Mouse (Mus musculus): Measurements from ENCODE around the gene Apol9a. TPM values are rescaled to one million over a fixed set of nuclear protein-coding genes. Genes with fewer than 3 reads are reported as not detected.
"Not testable (repeated sequence)": the region's sequence is repeated elsewhere in the genome, so short reads cannot be mapped to it uniquely, and the experiment has no call there.

The Apol9a gene
- polyA plus RNA-seq, 1 experiment from 2014 or later = not detected

DNA sequence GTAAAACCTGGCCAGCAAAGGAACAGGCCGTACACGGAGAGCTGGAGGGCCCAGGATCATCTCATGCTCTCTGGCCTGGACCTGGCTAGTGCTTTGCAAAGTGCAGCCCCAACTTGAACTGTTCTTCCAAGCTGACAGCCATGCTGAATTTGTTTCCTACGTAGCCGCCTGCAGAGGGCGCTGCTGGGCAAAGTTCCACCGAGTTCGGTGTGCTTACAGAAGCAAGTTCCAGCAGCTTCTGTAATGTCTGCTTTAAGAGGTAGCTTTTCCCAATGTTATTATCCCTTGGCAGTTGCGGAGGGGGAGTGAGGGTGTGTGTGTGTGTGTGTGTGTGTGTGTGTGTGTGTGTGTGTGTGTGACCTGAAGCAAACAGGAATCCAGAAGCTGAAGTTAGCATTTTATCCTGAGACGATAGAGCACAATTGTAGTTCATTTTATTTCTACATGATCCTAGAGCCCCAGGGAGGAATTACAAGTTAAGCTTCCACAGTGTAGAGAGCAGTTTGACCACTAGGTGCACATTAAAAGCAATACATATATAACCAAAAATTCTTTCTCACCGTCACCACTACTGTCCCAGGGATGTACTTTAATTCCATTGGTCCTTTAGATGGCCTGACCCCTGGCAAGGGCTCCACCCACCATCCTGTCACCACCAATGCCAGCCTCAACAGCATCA, 5.9 kb upstream of the Apol9a start:
- ATAC-seq (ENCODE audit: insufficient number of reproducible peaks, insufficient read depth, low FRiP score, low read depth); H3K27me3 ChIP-seq (ENCODE audit: control insufficient read depth, insufficient read depth, low read length); H3K4me3 ChIP-seq (ENCODE audit: low read depth, low read length); H3K9ac ChIP-seq (replicated peaks; ENCODE audit: low read depth, low read length); H3K4me2 ChIP-seq (replicated peaks; ENCODE audit: low read depth, low read length); H3K36me3 ChIP-seq (ENCODE audit: control insufficient read depth, insufficient read depth, low read length); H3K27ac ChIP-seq (ENCODE audit: low read length); H3K9me3 ChIP-seq (ENCODE audit: control insufficient read depth, low read depth, low read length); H3K4me1 ChIP-seq (ENCODE audit: control insufficient read depth, insufficient read depth, low read length): not testable (repeated sequence)
- WGBS = 30% methylated on average over 2 of the region's 10 CpGs

DNA sequence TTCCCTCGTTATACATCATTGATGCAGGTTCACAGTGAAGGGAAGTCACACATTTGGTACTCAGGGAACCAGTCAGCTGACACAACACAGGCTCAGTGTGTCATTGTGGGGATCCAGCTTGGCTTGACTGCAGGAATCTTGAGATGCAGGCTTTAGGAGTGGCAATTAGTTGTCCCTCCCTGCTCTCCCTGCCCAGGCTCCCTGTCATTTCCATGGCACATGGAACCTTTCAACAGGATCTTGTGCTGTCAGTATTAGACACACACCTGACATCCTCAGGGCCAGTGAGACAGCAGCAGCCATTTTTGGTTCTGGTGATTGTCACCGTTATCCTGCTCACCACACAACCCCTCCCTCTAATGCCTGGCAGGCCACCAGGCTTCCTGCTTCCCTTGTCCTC, 4.7 kb upstream of the Apol9a start:
- 68% methylated on average over 2 of the region's 2 CpGs for WGBS
- H3K4me3 ChIP-seq (ENCODE audit: low read depth, low read length); H3K9ac ChIP-seq (replicated peaks; ENCODE audit: low read depth, low read length); H3K9me3 ChIP-seq (ENCODE audit: control insufficient read depth, low read depth, low read length); H3K27ac ChIP-seq (ENCODE audit: low read length); H3K4me1 ChIP-seq (ENCODE audit: control insufficient read depth, insufficient read depth, low read length); H3K36me3 ChIP-seq (ENCODE audit: control insufficient read depth, insufficient read depth, low read length); H3K27me3 ChIP-seq (ENCODE audit: control insufficient read depth, insufficient read depth, low read length); ATAC-seq (ENCODE audit: insufficient number of reproducible peaks, insufficient read depth, low FRiP score, low read depth); H3K4me2 ChIP-seq (replicated peaks; ENCODE audit: low read depth, low read length): not testable (repeated sequence)

DNA sequence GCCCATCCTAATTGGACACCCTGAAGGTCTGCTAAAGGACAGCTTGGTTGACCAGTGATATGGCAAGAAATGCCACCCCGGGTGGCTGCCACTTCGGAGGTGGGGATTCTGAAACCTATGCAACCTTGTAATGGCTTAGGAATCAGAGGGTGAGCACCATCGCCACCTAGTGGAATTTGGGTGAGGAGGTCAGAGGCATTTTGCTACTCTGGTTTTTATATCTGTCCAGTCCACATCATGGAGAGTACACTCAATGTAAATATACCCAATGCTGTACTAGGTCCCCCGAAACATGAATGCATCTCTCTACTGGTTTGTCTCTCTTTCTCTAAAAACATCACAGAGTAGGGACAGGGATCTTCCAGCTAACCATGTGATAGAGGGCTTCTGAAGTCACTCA, 1.8 kb upstream of the Apol9a start:
- 28% methylated on average over 4 of the region's 4 CpGs for WGBS
- not testable (repeated sequence) for ATAC-seq (ENCODE audit: insufficient number of reproducible peaks, insufficient read depth, low FRiP score, low read depth)

DNA sequence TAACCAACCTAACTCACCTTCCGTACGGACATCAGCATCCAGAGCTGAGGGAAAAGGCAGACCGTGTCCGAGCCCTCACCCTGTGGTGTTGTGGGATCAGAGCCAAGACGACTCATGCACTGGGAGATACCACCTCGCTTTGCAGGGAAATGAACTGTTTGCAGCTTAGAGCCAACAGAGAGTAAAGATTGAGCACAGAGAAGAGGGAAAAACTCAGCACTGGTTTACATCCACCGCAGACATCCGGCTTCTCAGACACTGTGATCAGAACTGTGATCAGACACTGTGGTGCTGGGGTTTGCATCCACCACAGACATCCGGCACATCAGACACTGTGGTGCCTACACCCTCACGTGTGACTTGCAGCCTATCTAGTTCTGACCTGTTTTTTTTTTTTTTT, 4.6 kb downstream of the Apol9a start:
- H3K27me3 ChIP-seq (ENCODE audit: control insufficient read depth, insufficient read depth, low read length); H3K9ac ChIP-seq (replicated peaks; ENCODE audit: low read depth, low read length); H3K4me3 ChIP-seq (ENCODE audit: low read depth, low read length); H3K4me1 ChIP-seq (ENCODE audit: control insufficient read depth, insufficient read depth, low read length); ATAC-seq (ENCODE audit: insufficient number of reproducible peaks, insufficient read depth, low FRiP score, low read depth); H3K9me3 ChIP-seq (ENCODE audit: control insufficient read depth, low read depth, low read length); H3K4me2 ChIP-seq (replicated peaks; ENCODE audit: low read depth, low read length); H3K27ac ChIP-seq (ENCODE audit: low read length); H3K36me3 ChIP-seq (ENCODE audit: control insufficient read depth, insufficient read depth, low read length): not testable (repeated sequence)
- 65% methylated on average over 10 of the region's 10 CpGs for WGBS

More for the DNA sequence above, 1.8 kb upstream of the Apol9a start:
- not testable (repeated sequence) for H3K4me3 ChIP-seq (ENCODE audit: low read depth, low read length); H3K4me1 ChIP-seq (ENCODE audit: control insufficient read depth, insufficient read depth, low read length); H3K27me3 ChIP-seq (ENCODE audit: control insufficient read depth, insufficient read depth, low read length); H3K36me3 ChIP-seq (ENCODE audit: control insufficient read depth, insufficient read depth, low read length); H3K9me3 ChIP-seq (ENCODE audit: control insufficient read depth, low read depth, low read length); H3K4me2 ChIP-seq (replicated peaks; ENCODE audit: low read depth, low read length); H3K9ac ChIP-seq (replicated peaks; ENCODE audit: low read depth, low read length); H3K27ac ChIP-seq (ENCODE audit: low read length)

DNA sequence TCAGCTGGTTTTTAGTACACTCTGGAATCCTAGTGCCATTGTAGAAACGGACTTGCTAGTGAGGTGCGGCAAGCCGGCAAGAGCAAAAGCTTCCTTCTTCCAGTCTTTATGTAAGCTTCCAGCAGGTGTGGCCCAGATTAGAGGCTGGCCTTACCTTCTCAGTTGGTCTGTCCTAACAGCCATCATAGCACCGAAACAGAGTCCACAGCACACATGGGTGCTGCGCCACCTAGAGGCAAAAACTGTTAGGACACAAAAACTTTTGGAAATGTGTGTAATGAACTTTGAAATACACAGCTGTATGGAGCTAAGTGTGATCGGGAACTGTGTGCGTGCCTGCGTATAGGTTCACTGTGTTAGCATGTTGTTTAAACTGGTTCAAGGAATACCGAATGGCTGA, 11.9 kb downstream of the Apol9a start, which contains the start of gene Apol7a:
Apol7a (minus strand) TSS at position 84 of the 400 bp plus-strand sequence.
- not testable (repeated sequence) for H3K36me3 ChIP-seq (ENCODE audit: control insufficient read depth, insufficient read depth, low read length); H3K4me3 ChIP-seq (ENCODE audit: low read depth, low read length); H3K27me3 ChIP-seq (ENCODE audit: control insufficient read depth, insufficient read depth, low read length); H3K9ac ChIP-seq (replicated peaks; ENCODE audit: low read depth, low read length); H3K9me3 ChIP-seq (ENCODE audit: control insufficient read depth, low read depth, low read length); H3K4me2 ChIP-seq (replicated peaks; ENCODE audit: low read depth, low read length); H3K4me1 ChIP-seq (ENCODE audit: control insufficient read depth, insufficient read depth, low read length); ATAC-seq (ENCODE audit: insufficient number of reproducible peaks, insufficient read depth, low FRiP score, low read depth)
- peak within 1 kb of the TSS; percentile 30; the same call in 1 of the 2 replicates for H3K27ac ChIP-seq (ENCODE audit: low read length)
- 53% methylated on average over 9 of the region's 9 CpGs for WGBS

DNA sequence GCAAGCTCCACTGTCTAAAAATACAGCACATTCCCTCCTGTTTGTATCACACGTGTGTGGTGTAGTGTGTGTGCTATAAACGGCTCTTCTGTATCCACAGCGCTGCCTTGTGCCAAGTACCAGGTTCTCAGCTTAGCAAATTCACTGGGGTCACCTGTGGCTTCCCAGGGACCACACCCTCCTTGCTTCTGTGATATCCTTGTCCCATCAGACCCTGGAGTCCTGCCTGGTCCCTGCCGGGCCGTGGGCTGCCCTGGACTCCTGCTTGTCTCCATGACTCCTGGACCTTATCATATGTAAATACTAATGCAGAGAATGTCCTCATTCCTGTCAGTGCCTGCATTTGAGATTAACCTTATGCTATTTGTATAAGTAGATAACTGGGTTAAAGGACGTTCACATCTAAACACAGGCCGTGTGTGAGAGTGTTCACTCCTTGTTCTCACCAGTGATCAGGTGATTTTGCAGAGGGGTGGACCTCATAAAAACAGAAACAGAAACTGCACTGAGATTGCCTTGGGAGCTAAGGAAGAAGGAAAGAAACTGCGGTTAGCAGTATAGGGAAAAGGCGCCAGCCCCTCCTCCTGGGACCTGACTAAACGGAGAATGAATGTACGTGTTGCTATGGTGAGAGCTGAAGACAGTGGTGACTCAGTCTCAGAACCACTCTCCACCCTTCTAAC, 13.3 kb downstream of the Apol9a start:
- H3K4me3 ChIP-seq (ENCODE audit: low read depth, low read length); H3K27me3 ChIP-seq (ENCODE audit: control insufficient read depth, insufficient read depth, low read length); H3K4me2 ChIP-seq (replicated peaks; ENCODE audit: low read depth, low read length); H3K27ac ChIP-seq (ENCODE audit: low read length); H3K36me3 ChIP-seq (ENCODE audit: control insufficient read depth, insufficient read depth, low read length); H3K9ac ChIP-seq (replicated peaks; ENCODE audit: low read depth, low read length); H3K4me1 ChIP-seq (ENCODE audit: control insufficient read depth, insufficient read depth, low read length); H3K9me3 ChIP-seq (ENCODE audit: control insufficient read depth, low read depth, low read length): not testable (repeated sequence)
- peak; percentile 83 for ATAC-seq (ENCODE audit: insufficient number of reproducible peaks, insufficient read depth, low FRiP score, low read depth)
- 37% methylated on average over 11 of the region's 11 CpGs for WGBS

DNA sequence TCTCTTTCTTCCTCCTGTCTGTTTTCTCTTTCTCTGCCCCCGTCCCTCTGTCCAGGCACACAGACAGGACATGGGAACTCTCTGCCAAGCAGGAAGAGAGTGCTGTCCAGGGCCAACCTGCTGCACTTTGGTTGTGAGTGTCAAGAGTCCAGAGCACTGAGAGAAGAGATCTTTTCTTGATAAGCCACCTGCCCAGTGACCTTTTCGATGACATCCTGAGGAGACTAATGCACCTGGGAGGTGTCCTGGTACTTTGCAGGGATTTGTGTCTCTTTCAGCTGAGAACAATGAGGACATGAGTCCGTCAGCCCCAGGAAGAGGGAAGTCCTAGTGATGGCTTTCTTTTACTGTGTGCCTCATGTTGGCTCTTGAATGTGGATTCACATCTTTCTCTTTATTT, 17.1 kb downstream of the Apol9a start:
- H3K4me2 ChIP-seq (replicated peaks; ENCODE audit: low read depth, low read length); H3K9ac ChIP-seq (replicated peaks; ENCODE audit: low read depth, low read length); H3K36me3 ChIP-seq (ENCODE audit: control insufficient read depth, insufficient read depth, low read length); ATAC-seq (ENCODE audit: insufficient number of reproducible peaks, insufficient read depth, low FRiP score, low read depth); H3K9me3 ChIP-seq (ENCODE audit: control insufficient read depth, low read depth, low read length); H3K4me3 ChIP-seq (ENCODE audit: low read depth, low read length); H3K27me3 ChIP-seq (ENCODE audit: control insufficient read depth, insufficient read depth, low read length); H3K27ac ChIP-seq (ENCODE audit: low read length); H3K4me1 ChIP-seq (ENCODE audit: control insufficient read depth, insufficient read depth, low read length): not testable (repeated sequence)
- 60% methylated on average over 3 of the region's 3 CpGs for WGBS

DNA sequence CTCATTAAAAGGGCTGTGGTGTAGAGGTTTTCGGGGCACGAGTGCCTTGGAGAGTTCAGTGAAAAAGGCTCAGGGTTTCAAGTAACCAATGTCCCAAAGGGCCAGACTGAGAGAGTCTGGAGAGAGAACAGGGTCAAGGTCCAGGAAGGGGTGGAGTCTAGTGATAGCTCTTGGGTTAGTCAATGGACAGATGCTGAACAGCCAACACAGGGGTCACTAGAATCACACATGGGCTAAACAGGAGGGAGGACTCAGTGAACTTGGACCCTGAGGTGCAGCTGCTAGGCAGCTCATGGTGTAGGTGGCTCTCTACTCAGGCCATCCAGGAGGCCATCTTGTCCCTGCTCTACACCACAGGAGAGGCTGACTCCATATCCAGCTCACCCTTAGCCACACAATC, 23.5 kb downstream of the Apol9a start:
- H3K9ac ChIP-seq (replicated peaks; ENCODE audit: low read depth, low read length) = no peak overlapping the region
- no peaks in the 10 kb centered on the region for H3K4me1 ChIP-seq (ENCODE audit: control insufficient read depth, insufficient read depth, low read length)
- no peak for ATAC-seq (ENCODE audit: insufficient number of reproducible peaks, insufficient read depth, low FRiP score, low read depth)
- H3K36me3 ChIP-seq (ENCODE audit: control insufficient read depth, insufficient read depth, low read length) = no peaks in the 10 kb centered on the region
- H3K4me3 ChIP-seq (ENCODE audit: low read depth, low read length) = no peak overlapping the region
- H3K27me3 ChIP-seq (ENCODE audit: control insufficient read depth, insufficient read depth, low read length) = no peaks in the 10 kb centered on the region
- no peak overlapping the region for H3K4me2 ChIP-seq (replicated peaks; ENCODE audit: low read depth, low read length)
- no peak overlapping the region for H3K27ac ChIP-seq (ENCODE audit: low read length)
- WGBS = 86% methylated on average over 2 of the region's 2 CpGs
- H3K9me3 ChIP-seq (ENCODE audit: control insufficient read depth, low read depth, low read length) = no peaks in the 10 kb centered on the region

All from stomach, embryonic 14.5 days (tissue).